Mouse (Mus musculus): ENCODE measurements around the gene Macrod2.

Macrod2 gene
- long read RNA-seq, experiment 1, partial matches to known transcripts = 0 of 1 reads
- long read RNA-seq, experiment 1, other reads (novel, unspliced or antisense) = 0 of 1 reads
- long read RNA-seq, experiment 2, partial matches to known transcripts = 0 of 4 reads
- long read RNA-seq, experiment 2, other reads (novel, unspliced or antisense) = 2 of 4 reads

GRCm38 (mm10) chr2:140395179-140395578 lies at the start of gene Macrod2:
Gene Macrod2 (plus strand): TSS chr2:140395309.
- intact Hi-C loops (cut with DNase I) = no loop called here

- intact Hi-C loops (cut with DNase I) = no loop called here
Observed at GRCm38 (mm10) chr2:140359905-140360304, 35.2 kb upstream of the Macrod2 start.

GRCm38 (mm10) chr2:140364804-140365203 lies 30.3 kb upstream of the Macrod2 start:
- intact Hi-C loops (cut with DNase I) = no loop called here

GRCm38 (mm10) chr2:140389525-140389924 lies 5.6 kb upstream of the Macrod2 start, which contains the start of gene Sel1l2:
Gene Sel1l2 (minus strand): TSS chr2:140389706.
- intact Hi-C loops (cut with DNase I) = no loop called here

- intact Hi-C loops (cut with DNase I) = no loop called here
Observed at GRCm38 (mm10) chr2:140395744-140396231, 679 bp downstream of the Macrod2 start.

GRCm38 (mm10) chr2:140425844-140426243 lies 30.7 kb downstream of the Macrod2 start:
- intact Hi-C loops (cut with DNase I) = loop anchor here (10.0 kb wide), 1 partner anchor 251 kb away; the partner anchor contains the start of genes Esf1 and Ndufaf5

- intact Hi-C loops (cut with DNase I) = loop anchor here (10.0 kb wide), 1 partner anchor 252 kb away; the partner anchor contains the start of genes Esf1 and Ndufaf5
Observed at GRCm38 (mm10) chr2:140427283-140427682, 32.2 kb downstream of the Macrod2 start.

- intact Hi-C loops (cut with DNase I) = no loop called here
Observed at GRCm38 (mm10) chr2:140439081-140439480, 44.0 kb downstream of the Macrod2 start.

GRCm38 (mm10) chr2:140448636-140449035 lies 53.5 kb downstream of the Macrod2 start:
- intact Hi-C loops (cut with DNase I) = no loop called here

- intact Hi-C loops (cut with DNase I) = no loop called here
Observed at GRCm38 (mm10) chr2:140475770-140476169, 80.7 kb downstream of the Macrod2 start.

GRCm38 (mm10) chr2:140476891-140477290 lies 81.8 kb downstream of the Macrod2 start:
- intact Hi-C loops (cut with DNase I) = no loop called here

- intact Hi-C loops (cut with DNase I) = no loop called here
Observed at GRCm38 (mm10) chr2:140482604-140483003, 87.5 kb downstream of the Macrod2 start.

- intact Hi-C loops (cut with DNase I) = no loop called here
Observed at GRCm38 (mm10) chr2:140497688-140498087, 102.6 kb downstream of the Macrod2 start.

GRCm38 (mm10) chr2:140500951-140501350 lies 105.8 kb downstream of the Macrod2 start:
- intact Hi-C loops (cut with DNase I) = no loop called here

- intact Hi-C loops (cut with DNase I) = no loop called here
Observed at GRCm38 (mm10) chr2:140521472-140521871, 126.4 kb downstream of the Macrod2 start.

GRCm38 (mm10) chr2:140530214-140530613 lies 135.1 kb downstream of the Macrod2 start:
- intact Hi-C loops (cut with DNase I) = no loop called here

GRCm38 (mm10) chr2:140532024-140532423 lies 136.9 kb downstream of the Macrod2 start:
- intact Hi-C loops (cut with DNase I) = no loop called here

GRCm38 (mm10) chr2:140532859-140533519 lies 137.9 kb downstream of the Macrod2 start:
- intact Hi-C loops (cut with DNase I) = no loop called here

- intact Hi-C loops (cut with DNase I) = no loop called here
Observed at GRCm38 (mm10) chr2:140533621-140534020, 138.5 kb downstream of the Macrod2 start.

- intact Hi-C loops (cut with DNase I) = no loop called here
Observed at GRCm38 (mm10) chr2:140534583-140534982, 139.5 kb downstream of the Macrod2 start.

GRCm38 (mm10) chr2:140535832-140536571 lies 140.9 kb downstream of the Macrod2 start:
- intact Hi-C loops (cut with DNase I) = no loop called here

GRCm38 (mm10) chr2:140549286-140549685 lies 154.2 kb downstream of the Macrod2 start:
- intact Hi-C loops (cut with DNase I) = no loop called here

All from adrenal gland (tissue).